Mouse (Mus musculus) heart, adult 2 months (tissue): ENCODE results near the gene 1700012B09Rik. TPM values are rescaled to one million over a fixed set of nuclear protein-coding genes. Genes with fewer than 3 reads are reported as not detected.

ENCODE experiments used
- DNase-seq, 2 experiments: peaks; one replicate each; pipeline ENCODE4 v3.0.0; 2021
- H3K27ac ChIP-seq: fragments of 200-600 bp; 2 replicates; pipeline ENCODE4 v1.8.1; 2022
- H3K27me3 ChIP-seq: fragments of 200-500 bp; 2 replicates; pipeline ENCODE4 v1.6.1; 2012; ENCODE audit warnings: mild to moderate bottlenecking, low read length, inconsistent platforms, mixed read lengths; ENCODE audit not compliant: control insufficient read depth, insufficient read depth
- H3K36me3 ChIP-seq: fragments of 200-500 bp; 2 replicates; pipeline ENCODE4 v1.6.1; 2012; ENCODE audit warnings: low read length, inconsistent platforms; ENCODE audit not compliant: control insufficient read depth, insufficient read depth
- H3K4me1 ChIP-seq: fragments of 200-500 bp; 2 replicates; pipeline ENCODE4 v1.6.1; 2011; ENCODE audit warnings: low read length; ENCODE audit not compliant: control insufficient read depth, insufficient read depth
- H3K4me3 ChIP-seq: fragments of 200-600 bp; 2 replicates; pipeline ENCODE4 v1.8.1; 2022
- H3K79me2 ChIP-seq: fragments of 200-500 bp; replicated peaks from 2 replicates; pipeline ENCODE4 v1.6.1; 2012; ENCODE audit warnings: mild to moderate bottlenecking, inconsistent platforms, low read length, moderate library complexity, mixed read lengths; ENCODE audit not compliant: control insufficient read depth, insufficient read depth
- H3K9ac ChIP-seq: fragments of 200-500 bp; 2 replicates; pipeline ENCODE4 v1.6.1; 2012; ENCODE audit warnings: low read depth, mild to moderate bottlenecking, control low read depth, inconsistent platforms, low read length, mixed read lengths
- CTCF ChIP-seq: fragments of 200-600 bp; IDR thresholded peaks from 2 replicates; pipeline ENCODE4 v1.8.1; 2022; ENCODE audit warnings: antibody characterized with exemption, mild to moderate bottlenecking, moderate library complexity
- EP300 ChIP-seq: fragments of 200-500 bp; IDR thresholded peaks from 2 replicates; pipeline ENCODE4 v1.6.1; 2011; ENCODE audit warnings: low read depth, low read length, control low read depth; ENCODE audit not compliant: insufficient read depth
- POLR2A ChIP-seq: fragments of 200-500 bp; IDR thresholded peaks from 2 replicates; pipeline ENCODE4 v1.6.1; 2011; ENCODE audit warnings: mild to moderate bottlenecking, low read depth, low read length, control low read depth; ENCODE audit not compliant: insufficient read depth
- WGBS: fragments of 180-500 bp; shearing (Covaris S2); methylation state at CpG from one replicate; pipeline ENCODE4 v1.1.7; 2018; 5-methylcytosine and 5-hydroxymethylcytosine counted together
- intact Hi-C: fragments of 180-260 bp; cut with DNase I; formaldehyde crosslinking; loops from one replicate; pipeline ENCODE4 v1.15.1; 2025
- polyA plus RNA-seq: library from polyadenylated mRNA; depleted of rRNA; stranded (reverse); fragments of >200 nt; gene quantifications from 2 replicates; pipeline ENCODE4 v1.2.3, GENCODE M21; 2012
- total RNA-seq, 2 experiments: library from RNA; stranded (reverse); gene quantifications; 2 replicates each; pipeline ENCODE4 v1.2.3; 2021

1700012B09Rik gene
- total and polyA plus RNA-seq, 3 experiments = not detected

DNA sequence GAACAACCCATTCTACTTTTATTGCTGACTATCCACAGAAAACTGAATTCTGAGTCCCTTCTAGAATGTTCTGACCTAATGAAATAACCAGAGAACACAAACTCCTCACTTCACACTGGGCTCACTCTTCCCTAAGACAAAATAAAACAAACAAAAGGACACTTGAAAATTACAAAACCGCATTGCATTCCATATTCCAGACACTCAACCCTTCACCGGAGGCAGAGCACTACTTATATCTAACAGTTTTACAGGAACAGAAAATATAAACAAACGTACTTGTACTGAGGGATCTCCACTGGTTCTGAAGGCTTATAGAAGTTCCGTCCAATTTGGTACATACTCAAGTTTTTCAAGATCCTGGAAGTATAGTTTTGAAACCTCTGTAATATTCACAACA lies 42.5 kb downstream of the 1700012B09Rik start:
- peaks cover 8% of the 10 kb centered on the region for H3K4me1 ChIP-seq
- TF ChIP-seq POLR2A (no peak), CTCF (no peak), EP300 (no peak)
- H3K27me3 ChIP-seq = no peaks in the 10 kb centered on the region
- DNase-seq = no peak
- no peak overlapping the region for H3K27ac ChIP-seq
- WGBS = 86% methylated on average over 4 of the region's 4 CpGs
- no peaks in the 10 kb centered on the region for H3K36me3 ChIP-seq
- no peak overlapping the region for H3K4me3 ChIP-seq
- H3K9ac ChIP-seq = no peak overlapping the region
- no peaks in the 10 kb centered on the region for H3K79me2 ChIP-seq
- intact Hi-C loops = no loop called here

DNA sequence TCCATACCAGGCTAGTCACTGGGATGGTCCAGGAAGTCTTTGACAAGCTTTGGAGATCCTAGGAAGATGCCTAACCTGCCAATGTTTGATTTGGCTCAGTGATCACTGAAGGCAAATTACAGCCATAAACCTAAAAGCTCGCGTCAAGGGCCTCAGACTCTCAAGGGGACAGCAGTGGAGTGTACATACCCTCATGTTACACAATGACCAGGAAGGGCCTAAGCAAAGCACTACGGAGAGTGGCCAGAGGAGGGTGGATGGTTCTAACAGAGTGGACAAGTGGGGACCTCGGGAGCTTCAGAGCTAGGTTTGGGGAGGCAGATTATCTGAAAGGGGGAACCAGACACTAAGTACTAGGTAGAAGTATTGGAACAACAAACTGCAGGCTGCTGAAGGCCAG lies 44.2 kb downstream of the 1700012B09Rik start:
- no peak for DNase-seq
- TF ChIP-seq EP300 = no peak
- no peak for TF ChIP-seq POLR2A
- no peak for TF ChIP-seq CTCF
- no peak overlapping the region for H3K9ac ChIP-seq
- no peak overlapping the region for H3K4me3 ChIP-seq
- no peaks in the 10 kb centered on the region for H3K79me2 ChIP-seq
- WGBS = 88% methylated on average over 4 of the region's 4 CpGs
- no peaks in the 10 kb centered on the region for H3K36me3 ChIP-seq
- no peak overlapping the region for H3K27ac ChIP-seq
- H3K27me3 ChIP-seq = no peaks in the 10 kb centered on the region
- intact Hi-C loops = no loop called here
- H3K4me1 ChIP-seq = peaks cover 8% of the 10 kb centered on the region

DNA sequence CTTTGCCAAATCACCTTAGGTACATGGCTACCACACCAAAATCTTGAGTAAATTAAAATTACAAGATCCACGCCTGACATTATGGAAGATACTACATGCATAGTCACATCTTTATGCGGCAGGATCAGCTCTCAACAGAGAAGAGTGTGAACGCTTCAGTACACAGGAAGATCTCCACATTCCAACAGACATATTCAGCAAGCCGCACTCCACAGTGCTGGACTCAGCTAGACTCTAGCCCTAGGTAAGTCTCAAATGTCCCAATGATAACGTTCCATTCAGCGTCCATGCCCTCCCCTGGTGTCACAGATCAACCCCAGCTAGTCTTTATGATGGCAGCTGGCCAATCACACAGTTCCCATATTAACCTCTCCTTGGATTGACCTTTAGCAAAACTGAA lies 44.8 kb downstream of the 1700012B09Rik start:
- no peak overlapping the region for H3K9ac ChIP-seq
- H3K4me1 ChIP-seq = peaks cover 8% of the 10 kb centered on the region
- WGBS = 81% methylated on average over 6 of the region's 6 CpGs
- no peak overlapping the region for H3K4me3 ChIP-seq
- TF ChIP-seq CTCF (no peak), POLR2A (no peak), EP300 (no peak)
- no peak for DNase-seq
- H3K27me3 ChIP-seq = no peaks in the 10 kb centered on the region
- H3K27ac ChIP-seq = no peak overlapping the region
- no peaks in the 10 kb centered on the region for H3K79me2 ChIP-seq
- H3K36me3 ChIP-seq = no peaks in the 10 kb centered on the region
- intact Hi-C loops = no loop called here

DNA sequence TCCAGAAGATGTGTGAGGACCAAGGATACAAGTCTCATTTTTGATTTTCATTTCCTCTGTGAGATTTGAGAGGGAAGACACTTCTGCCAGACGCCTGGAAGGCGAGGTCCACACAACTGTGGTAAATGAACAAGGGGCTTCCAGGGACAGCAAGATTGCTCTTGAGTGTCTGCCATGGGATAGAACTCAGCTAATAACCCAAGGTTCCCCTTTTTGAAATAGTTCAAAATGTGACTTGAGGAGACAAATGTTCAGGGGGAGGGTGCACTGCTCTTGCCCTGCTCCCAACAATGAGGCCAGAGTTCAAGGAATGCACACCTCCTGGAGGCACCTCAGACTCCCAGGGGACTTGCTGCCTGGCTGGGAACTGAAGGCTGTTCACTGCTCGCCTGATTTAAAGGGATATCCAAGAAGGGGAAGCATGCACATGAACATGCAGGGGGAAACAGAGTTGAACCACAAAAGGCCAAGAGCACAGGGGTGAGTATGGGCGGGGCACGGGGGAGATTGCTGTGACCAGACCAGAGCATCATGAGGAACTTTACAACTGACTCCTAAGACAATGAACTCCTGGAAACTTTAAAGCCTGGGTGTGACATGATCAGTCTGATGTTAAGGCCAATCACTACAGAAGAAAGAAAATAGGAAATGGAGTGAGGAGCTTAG lies 45.9 kb downstream of the 1700012B09Rik start:
- Histone ChIP-seq H3K27ac (no peak overlapping the region), H3K27me3 (no peaks in the 10 kb centered on the region), H3K4me3 (no peak overlapping the region), H3K36me3 (no peaks in the 10 kb centered on the region), H3K79me2 (no peaks in the 10 kb centered on the region), H3K9ac (no peak overlapping the region), H3K4me1 (peaks cover 5% of the 10 kb centered on the region)
- intact Hi-C loops = no loop called here
- WGBS = 66% methylated on average over 5 of the region's 5 CpGs
- no peak for DNase-seq
- TF ChIP-seq CTCF (no peak), EP300 (no peak)

DNA sequence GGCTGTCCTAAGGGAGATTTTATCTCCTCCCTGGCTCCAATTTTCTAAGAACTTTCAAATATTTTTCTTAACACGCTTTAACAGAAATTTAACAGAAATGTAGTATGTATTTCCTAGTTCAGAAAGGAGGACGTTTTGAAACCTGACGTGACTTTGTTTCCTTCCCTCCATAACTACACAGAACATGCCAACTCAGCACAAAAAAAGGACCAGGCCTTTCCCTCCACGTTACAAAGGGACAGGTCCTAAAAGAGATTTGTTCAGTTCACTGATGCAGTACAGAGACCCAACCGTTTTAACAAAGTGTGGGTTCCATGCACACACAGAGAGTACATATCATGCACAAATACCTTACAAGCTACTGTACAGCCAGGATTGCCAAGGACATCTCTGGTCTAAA lies 49.2 kb downstream of the 1700012B09Rik start:
- Histone ChIP-seq H3K9ac (no peak overlapping the region), H3K4me3 (no peak overlapping the region), H3K79me2 (no peaks in the 10 kb centered on the region), H3K27ac (no peak overlapping the region), H3K36me3 (no peaks in the 10 kb centered on the region), H3K27me3 (no peaks in the 10 kb centered on the region), H3K4me1 (peaks cover 7% of the 10 kb centered on the region)
- intact Hi-C loops = no loop called here
- TF ChIP-seq CTCF (no peak), POLR2A (no peak), EP300 (no peak)
- WGBS = 74% methylated on average over 5 of the region's 5 CpGs
- DNase-seq = no peak

DNA sequence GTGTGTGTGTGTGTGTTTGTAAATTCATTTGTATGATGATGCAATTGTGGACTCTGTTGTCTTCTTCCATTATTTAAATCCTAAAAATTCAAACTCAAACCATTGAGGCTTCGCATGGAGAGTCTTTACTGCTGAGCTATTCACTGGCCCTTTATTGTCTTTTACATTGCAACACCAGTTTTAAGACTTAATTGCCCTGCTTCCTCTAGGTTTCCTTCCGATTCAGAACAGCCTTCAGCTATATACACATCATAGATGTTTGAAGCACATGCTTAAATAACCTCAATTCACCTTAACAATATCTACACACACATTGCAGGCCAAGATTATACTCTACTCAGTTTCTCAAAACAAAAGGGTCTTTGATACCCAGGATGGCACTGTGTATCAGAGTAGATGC lies 50.4 kb downstream of the 1700012B09Rik start:
- Histone ChIP-seq H3K27ac (no peak overlapping the region), H3K9ac (no peak overlapping the region), H3K79me2 (no peaks in the 10 kb centered on the region), H3K4me3 (no peak overlapping the region), H3K4me1 (peaks cover 7% of the 10 kb centered on the region), H3K27me3 (no peaks in the 10 kb centered on the region), H3K36me3 (no peaks in the 10 kb centered on the region)
- WGBS = 82% methylated on average over 2 of the region's 2 CpGs
- DNase-seq = no peak
- TF ChIP-seq POLR2A = no peak
- TF ChIP-seq CTCF = no peak
- TF ChIP-seq EP300 = no peak
- intact Hi-C loops = no loop called here
